Mouse (Mus musculus): Measurements from ENCODE around the gene Cep170. TPM values are rescaled to one million over a fixed set of nuclear protein-coding genes. Genes with fewer than 3 reads are reported as not detected.

The Cep170 gene
- polyA plus RNA-seq, 1 experiment from 2014 or later, result 7.3 TPM

GRCm38 (mm10) chr1:176811892-176812291, 2.0 kb downstream of the Cep170 start:
- H3K36me3 ChIP-seq (replicated peaks), result no peaks in the 10 kb centered on the region
- H3K4me1 ChIP-seq (replicated peaks), result peaks cover 27% of the 10 kb centered on the region
- peak overlapping the region; percentile 76 for H3K4me2 ChIP-seq
- no peak overlapping the region for H3K27ac ChIP-seq (replicated peaks)
- WGBS (ENCODE audit: insufficient replicate concordance), result 58% methylated on average over 3 of the region's 3 CpGs
- H3K9ac ChIP-seq, result no peak overlapping the region
- no peaks in the 10 kb centered on the region for H3K27me3 ChIP-seq
- peak overlapping the region; percentile 84 for H3K4me3 ChIP-seq (replicated peaks)
- ATAC-seq (ENCODE audit: insufficient read depth), result no peak
- no peaks in the 10 kb centered on the region for H3K9me3 ChIP-seq (replicated peaks)

GRCm38 (mm10) chr1:176810161-176810560, 3.7 kb downstream of the Cep170 start:
- Histone ChIP-seq H3K4me3 (replicated peaks) (no peak overlapping the region), H3K27ac (replicated peaks) (no peak overlapping the region), H3K36me3 (replicated peaks) (no peaks in the 10 kb centered on the region), H3K4me2 (no peak overlapping the region), H3K9ac (no peak overlapping the region), H3K27me3 (no peaks in the 10 kb centered on the region), H3K4me1 (replicated peaks) (peaks cover 19% of the 10 kb centered on the region), H3K9me3 (replicated peaks) (no peaks in the 10 kb centered on the region)
- no peak for ATAC-seq (ENCODE audit: insufficient read depth)

- ATAC-seq (ENCODE audit: insufficient read depth), result no peak
- H3K9ac ChIP-seq, result no peak overlapping the region
- no peaks in the 10 kb centered on the region for H3K9me3 ChIP-seq (replicated peaks)
- WGBS (ENCODE audit: insufficient replicate concordance), result 25% methylated on average over 2 of the region's 2 CpGs
- 0 out of 2 replicates have a peak, but pooled peaks cover 5% of the 10 kb centered on the region for H3K4me1 ChIP-seq (replicated peaks)
- no peaks in the 10 kb centered on the region for H3K27me3 ChIP-seq
- no peak overlapping the region for H3K27ac ChIP-seq (replicated peaks)
- no peak overlapping the region for H3K4me3 ChIP-seq (replicated peaks)
- no peaks in the 10 kb centered on the region for H3K36me3 ChIP-seq (replicated peaks)
- no peak overlapping the region for H3K4me2 ChIP-seq
Observed at GRCm38 (mm10) chr1:176800728-176801365, 13.0 kb downstream of the Cep170 start.

DNA sequence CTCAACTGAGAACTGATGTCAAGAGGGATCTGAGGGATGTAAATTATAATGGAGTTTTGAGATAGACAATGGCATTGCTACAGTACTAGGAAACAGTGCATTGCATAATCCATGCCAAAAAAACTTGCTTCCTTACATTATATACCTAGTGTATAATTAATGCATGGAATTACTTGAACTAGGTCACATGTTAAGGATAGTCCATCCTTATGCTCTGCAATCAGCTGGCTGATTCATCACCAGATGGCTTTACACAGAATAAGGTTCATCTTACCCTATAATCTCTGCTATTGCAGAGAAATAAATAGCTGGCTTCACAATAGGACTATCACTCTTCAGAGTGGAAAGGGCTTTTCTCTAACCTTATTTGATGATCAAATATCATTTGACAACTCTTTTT, 15.2 kb downstream of the Cep170 start:
- H3K4me2 ChIP-seq, result no peak overlapping the region
- H3K4me1 ChIP-seq (replicated peaks), result 0 out of 2 replicates have a peak, but pooled peaks cover 5% of the 10 kb centered on the region

GRCm38 (mm10) chr1:176792175-176792574, 21.7 kb downstream of the Cep170 start:
- no peak overlapping the region for H3K9ac ChIP-seq
- ATAC-seq (ENCODE audit: insufficient read depth), result no peak
- H3K4me2 ChIP-seq, result no peak overlapping the region
- no peaks in the 10 kb centered on the region for H3K9me3 ChIP-seq (replicated peaks)
- no peak overlapping the region for H3K4me3 ChIP-seq (replicated peaks)
- peaks cover 12% of the 10 kb centered on the region; the same call in 1 of the 2 replicates for H3K36me3 ChIP-seq (replicated peaks)
- no peaks in the 10 kb centered on the region for H3K4me1 ChIP-seq (replicated peaks)
- WGBS (ENCODE audit: insufficient replicate concordance), result 67% methylated on average over 1 of the region's 1 CpGs
- H3K27me3 ChIP-seq, result no peaks in the 10 kb centered on the region
- no peak overlapping the region for H3K27ac ChIP-seq (replicated peaks)

More for the DNA sequence above, 15.2 kb downstream of the Cep170 start:
- no peak overlapping the region for H3K9ac ChIP-seq
- no peak for ATAC-seq (ENCODE audit: insufficient read depth)
- no peaks in the 10 kb centered on the region for H3K36me3 ChIP-seq (replicated peaks)
- H3K4me3 ChIP-seq (replicated peaks), result no peak overlapping the region
- H3K27ac ChIP-seq (replicated peaks), result no peak overlapping the region
- no peaks in the 10 kb centered on the region for H3K27me3 ChIP-seq
- no peaks in the 10 kb centered on the region for H3K9me3 ChIP-seq (replicated peaks)

DNA sequence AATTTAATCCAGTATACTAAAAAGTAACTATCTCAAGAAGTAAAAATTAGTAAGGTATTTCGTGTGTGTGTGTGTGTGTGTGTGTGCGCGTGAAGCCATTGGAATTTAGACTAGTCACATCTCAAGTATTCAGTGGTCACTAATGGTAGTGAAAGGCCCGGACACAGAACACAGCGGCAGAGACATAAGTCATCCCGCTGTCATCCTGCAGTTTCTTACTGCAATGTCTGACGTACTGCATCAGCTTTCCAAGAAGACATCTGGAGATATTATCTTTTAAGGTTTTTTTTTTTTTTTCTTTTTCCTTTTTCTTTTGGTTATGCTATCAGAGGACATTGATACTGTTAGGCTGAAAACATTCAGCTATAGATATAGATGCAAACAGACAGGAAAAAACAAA, 24.5 kb downstream of the Cep170 start:
- H3K36me3 ChIP-seq (replicated peaks), result peaks cover 17% of the 10 kb centered on the region; the same call in 1 of the 2 replicates
- H3K4me1 ChIP-seq (replicated peaks), result no peaks in the 10 kb centered on the region
- H3K27ac ChIP-seq (replicated peaks), result no peak overlapping the region
- H3K4me2 ChIP-seq, result no peak overlapping the region
- no peak overlapping the region for H3K9ac ChIP-seq
- H3K27me3 ChIP-seq, result no peaks in the 10 kb centered on the region
- no peaks in the 10 kb centered on the region for H3K9me3 ChIP-seq (replicated peaks)
- H3K4me3 ChIP-seq (replicated peaks), result no peak overlapping the region
- ATAC-seq (ENCODE audit: insufficient read depth), result no peak
- WGBS (ENCODE audit: insufficient replicate concordance), result 82% methylated on average over 7 of the region's 7 CpGs

GRCm38 (mm10) chr1:176774533-176774932, 39.3 kb downstream of the Cep170 start:
- H3K4me2 ChIP-seq, result no peak overlapping the region
- no peak for ATAC-seq (ENCODE audit: insufficient read depth)
- H3K4me1 ChIP-seq (replicated peaks), result no peaks in the 10 kb centered on the region
- H3K9ac ChIP-seq, result no peak overlapping the region
- H3K9me3 ChIP-seq (replicated peaks), result no peaks in the 10 kb centered on the region
- H3K27ac ChIP-seq (replicated peaks), result no peak overlapping the region
- WGBS (ENCODE audit: insufficient replicate concordance), result 80% methylated on average over 4 of the region's 4 CpGs
- no peaks in the 10 kb centered on the region for H3K27me3 ChIP-seq
- H3K4me3 ChIP-seq (replicated peaks), result no peak overlapping the region
- H3K36me3 ChIP-seq (replicated peaks), result peaks cover 26% of the 10 kb centered on the region

DNA sequence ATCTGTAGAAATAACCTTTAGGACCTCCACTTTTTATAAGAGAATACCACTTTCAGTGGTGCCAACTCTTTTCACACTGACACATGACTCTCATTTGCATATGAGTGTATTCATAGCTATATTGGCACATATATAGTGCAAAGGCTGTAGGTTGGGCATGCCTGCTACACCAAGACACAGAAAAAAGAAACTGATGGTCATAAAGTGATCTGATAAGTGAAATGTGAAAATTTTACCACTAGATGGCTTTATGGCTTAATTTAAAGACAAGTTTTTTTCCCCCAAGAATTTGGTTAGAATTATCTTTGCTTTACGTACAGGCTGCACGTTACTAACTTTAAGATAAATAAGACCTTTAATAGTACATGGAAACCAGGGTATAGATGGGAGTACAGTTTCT, 51.6 kb downstream of the Cep170 start:
- Histone ChIP-seq H3K4me3 (replicated peaks) (no peak overlapping the region), H3K36me3 (replicated peaks) (0 out of 2 replicates have a peak, but pooled peaks cover 10% of the 10 kb centered on the region), H3K4me2 (no peak overlapping the region), H3K27me3 (no peaks in the 10 kb centered on the region), H3K4me1 (replicated peaks) (no peaks in the 10 kb centered on the region), H3K9ac (no peak overlapping the region), H3K9me3 (replicated peaks) (no peaks in the 10 kb centered on the region), H3K27ac (replicated peaks) (no peak overlapping the region)
- ATAC-seq (ENCODE audit: insufficient read depth), result no peak
- WGBS (ENCODE audit: insufficient replicate concordance), result 68% methylated on average over 2 of the region's 2 CpGs

- H3K27ac ChIP-seq (replicated peaks), result no peak overlapping the region
- H3K9me3 ChIP-seq (replicated peaks), result no peaks in the 10 kb centered on the region
- WGBS (ENCODE audit: insufficient replicate concordance), result 83% methylated on average over 1 of the region's 1 CpGs
- no peak overlapping the region for H3K4me3 ChIP-seq (replicated peaks)
- no peak for ATAC-seq (ENCODE audit: insufficient read depth)
- H3K4me2 ChIP-seq, result no peak overlapping the region
- no peak overlapping the region for H3K9ac ChIP-seq
- H3K4me1 ChIP-seq (replicated peaks), result no peaks in the 10 kb centered on the region
- no peaks in the 10 kb centered on the region for H3K27me3 ChIP-seq
- H3K36me3 ChIP-seq (replicated peaks), result peaks cover 25% of the 10 kb centered on the region
Observed at GRCm38 (mm10) chr1:176760673-176761072, 53.2 kb downstream of the Cep170 start.

- Histone ChIP-seq H3K4me1 (replicated peaks) (no peaks in the 10 kb centered on the region), H3K36me3 (replicated peaks) (peaks cover 29% of the 10 kb centered on the region), H3K9me3 (replicated peaks) (no peaks in the 10 kb centered on the region), H3K4me3 (replicated peaks) (no peak overlapping the region), H3K27ac (replicated peaks) (no peak overlapping the region), H3K4me2 (no peak overlapping the region), H3K9ac (no peak overlapping the region), H3K27me3 (no peaks in the 10 kb centered on the region)
- 84% methylated on average over 9 of the region's 9 CpGs for WGBS (ENCODE audit: insufficient replicate concordance)
- no peak for ATAC-seq (ENCODE audit: insufficient read depth)
Observed at GRCm38 (mm10) chr1:176755586-176755985, 58.3 kb downstream of the Cep170 start.

DNA sequence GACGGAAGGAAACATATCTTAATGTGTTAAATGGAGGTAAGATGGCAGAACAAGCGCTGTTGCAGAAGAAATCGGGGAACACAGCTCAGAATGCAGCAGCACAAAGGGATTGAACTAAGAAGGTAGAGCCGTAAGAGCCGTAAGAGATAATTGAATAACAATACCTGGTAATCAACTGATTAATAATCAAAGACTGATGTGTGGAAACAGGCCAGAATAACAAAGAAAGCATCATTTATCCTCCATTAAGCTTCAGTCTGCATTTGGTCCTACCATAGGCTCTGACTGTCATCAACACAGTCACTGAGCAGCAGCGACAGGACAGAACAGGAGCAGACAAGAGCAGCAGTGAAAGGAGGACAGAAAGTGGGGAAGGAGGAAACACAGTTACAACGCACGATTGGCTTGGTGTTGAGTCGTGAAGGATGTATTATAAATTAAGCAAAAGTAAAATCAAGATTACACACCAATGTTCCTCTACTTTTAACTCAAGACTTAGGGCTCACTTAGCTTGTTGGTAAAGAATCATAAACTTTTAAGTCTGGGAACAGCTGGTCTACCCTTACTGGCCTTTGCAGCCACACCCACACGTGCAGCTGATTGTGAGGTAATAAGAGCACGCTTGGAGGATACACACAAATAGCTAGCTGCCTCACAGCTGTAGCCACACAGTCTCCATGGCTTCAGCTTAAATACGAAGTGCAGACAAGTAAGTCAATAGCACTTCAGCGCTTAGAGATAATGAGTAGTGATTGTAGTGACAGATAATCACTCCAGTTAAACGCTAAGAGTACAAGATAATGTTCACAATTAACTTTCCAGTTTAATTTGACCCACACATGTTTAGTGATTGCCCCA, 59.8 kb downstream of the Cep170 start:
- H3K27ac ChIP-seq (replicated peaks), result no peak overlapping the region
- 72% methylated on average over 14 of the region's 14 CpGs for WGBS (ENCODE audit: insufficient replicate concordance)
- H3K4me2 ChIP-seq, result no peak overlapping the region
- no peaks in the 10 kb centered on the region for H3K4me1 ChIP-seq (replicated peaks)
- no peaks in the 10 kb centered on the region for H3K27me3 ChIP-seq
- peaks cover 28% of the 10 kb centered on the region for H3K36me3 ChIP-seq (replicated peaks)
- no peaks in the 10 kb centered on the region for H3K9me3 ChIP-seq (replicated peaks)
- no peak overlapping the region for H3K9ac ChIP-seq
- no peak overlapping the region for H3K4me3 ChIP-seq (replicated peaks)
- no peak for ATAC-seq (ENCODE audit: insufficient read depth)
